Mouse (Mus musculus) erythroblast, embryonic 14.5 days (primary cell): ENCODE results near the gene Tceanc2. TPM values are rescaled to one million over a fixed set of nuclear protein-coding genes. Genes with fewer than 3 reads are reported as not detected.
A peak's percentile ranks its signal among the peaks of the same experiment; 100 is the strongest.

Experiments
- H3K27me3 ChIP-seq: 2 replicates; pipeline ENCODE4 v1.6.1; 2012; ENCODE audit warnings: inconsistent platforms; ENCODE audit not compliant: control insufficient read depth
- H3K36me3 ChIP-seq: 2 replicates; pipeline ENCODE4 v1.6.1; 2012; ENCODE audit warnings: mild to moderate bottlenecking, inconsistent platforms; ENCODE audit not compliant: control insufficient read depth
- H3K4me1 ChIP-seq: 2 replicates; pipeline ENCODE4 v1.6.1; 2012; ENCODE audit warnings: inconsistent platforms; ENCODE audit not compliant: control insufficient read depth
- H3K4me3 ChIP-seq: replicated peaks from 2 replicates; pipeline ENCODE3; 2012; ENCODE audit warnings: moderate library complexity, mild to moderate bottlenecking, inconsistent platforms
- H3K9me3 ChIP-seq: 2 replicates; pipeline ENCODE4 v1.6.1; 2012; ENCODE audit warnings: low read length, inconsistent platforms, mixed read lengths; ENCODE audit not compliant: control insufficient read depth
- GATA1 ChIP-seq: IDR thresholded peaks from 2 replicates; pipeline ENCODE4 v1.6.1; 2012; ENCODE audit warnings: low read length, inconsistent platforms, mixed read lengths
- TAL1 ChIP-seq: IDR thresholded peaks from 3 replicates; pipeline ENCODE4 v1.6.1; 2012; ENCODE audit warnings: low read length, inconsistent platforms, mixed read lengths
- polyA plus RNA-seq: library from polyadenylated mRNA; stranded (reverse); fragments of >175 nt; gene quantifications from 2 replicates; pipeline ENCODE4 v1.2.3, GENCODE M21; 2012

Tceanc2 gene
- 2.8 and 3.1 TPM in 2 replicates for polyA plus RNA-seq

DNA sequence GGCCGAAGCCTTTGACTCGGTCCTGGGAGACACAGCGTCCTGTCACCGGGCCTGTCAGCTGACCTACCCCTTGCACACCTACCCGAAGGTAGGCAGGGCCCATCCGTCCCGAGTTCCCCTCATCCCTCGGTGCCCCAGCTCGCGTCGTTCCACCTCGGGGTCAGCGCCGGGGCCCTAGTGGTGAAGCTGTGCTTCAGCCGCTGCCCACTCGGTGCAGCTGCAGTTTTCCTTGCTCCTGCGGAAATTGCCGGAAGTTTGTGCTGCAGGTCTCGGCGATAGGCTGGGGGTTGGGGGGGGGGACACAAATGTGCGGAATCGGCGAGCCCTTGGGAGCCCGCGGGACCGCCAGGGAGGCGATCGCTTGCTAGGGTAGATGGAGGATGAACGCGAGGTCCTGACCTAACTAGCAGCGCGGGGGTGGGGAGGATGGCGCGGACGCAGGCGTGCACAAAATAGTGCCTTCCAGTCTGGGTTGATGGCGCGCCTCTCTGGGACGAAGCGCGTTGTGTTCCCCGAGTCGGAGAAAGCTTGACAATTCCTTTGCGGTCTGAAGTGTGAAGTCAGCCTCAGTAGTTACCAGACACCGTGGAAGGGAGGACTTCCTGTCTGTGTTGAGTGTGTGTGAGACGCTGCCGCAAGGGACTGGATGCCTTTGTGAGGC is at the start of gene Tceanc2:
Gene Tceanc2 (minus strand): TSS at position 287 of the 661 bp plus-strand sequence.
- Histone ChIP-seq H3K4me1 (peaks cover 62% of the 10 kb centered on the region), H3K4me3 (peak within 1 kb of the TSS; percentile 79), H3K36me3 (peaks cover 33% of the 10 kb centered on the region), H3K27me3 (no peaks in the 10 kb centered on the region), H3K9me3 (no peaks in the 10 kb centered on the region)
- TF ChIP-seq TAL1, result no peak
- TF ChIP-seq GATA1, result no peak

- Histone ChIP-seq H3K36me3 (peaks cover under 1% of the 10 kb centered on the region), H3K4me1 (peaks cover 24% of the 10 kb centered on the region), H3K4me3 (no peak overlapping the region), H3K27me3 (no peaks in the 10 kb centered on the region), H3K9me3 (no peaks in the 10 kb centered on the region)
- TF ChIP-seq TAL1 (no peak), GATA1 (no peak)
These were observed 47.4 kb upstream of the Tceanc2 start for GRCm38 (mm10) chr4:107226313-107226712.

- Histone ChIP-seq H3K36me3 (peaks cover 2% of the 10 kb centered on the region; the same call in 1 of the 2 replicates), H3K9me3 (no peaks in the 10 kb centered on the region), H3K27me3 (no peaks in the 10 kb centered on the region), H3K4me3 (no peak overlapping the region), H3K4me1 (peaks cover 39% of the 10 kb centered on the region)
- TF ChIP-seq TAL1 (no peak), GATA1 (no peak)
These were observed 44.6 kb upstream of the Tceanc2 start for GRCm38 (mm10) chr4:107223225-107224204.

DNA sequence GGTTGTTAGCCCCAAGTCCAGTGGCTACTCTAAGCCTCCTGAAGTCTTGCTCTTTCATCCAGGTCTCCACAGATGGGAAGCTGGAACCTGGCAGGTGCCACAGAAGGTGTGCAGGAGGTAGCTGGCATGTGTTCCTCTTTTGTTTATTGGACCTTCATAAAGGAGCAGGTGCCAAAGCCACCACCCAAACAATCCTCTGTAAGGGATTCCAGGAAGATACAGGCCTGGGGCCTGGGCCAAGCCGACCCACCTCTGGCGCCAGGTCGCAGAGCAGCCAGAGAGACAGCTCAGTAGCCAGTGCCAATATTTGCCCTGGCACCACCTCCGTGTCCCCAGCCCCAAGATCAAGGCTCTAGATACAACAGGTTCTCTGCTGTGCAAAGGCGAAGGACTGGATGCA is 42.6 kb upstream of the Tceanc2 start:
- H3K4me1 ChIP-seq, result peaks cover 59% of the 10 kb centered on the region
- H3K36me3 ChIP-seq, result peaks cover 3% of the 10 kb centered on the region; the same call in 1 of the 2 replicates
- TF ChIP-seq GATA1 (no peak), TAL1 (no peak)
- H3K27me3 ChIP-seq, result no peaks in the 10 kb centered on the region
- H3K9me3 ChIP-seq, result no peaks in the 10 kb centered on the region
- H3K4me3 ChIP-seq, result no peak overlapping the region

DNA sequence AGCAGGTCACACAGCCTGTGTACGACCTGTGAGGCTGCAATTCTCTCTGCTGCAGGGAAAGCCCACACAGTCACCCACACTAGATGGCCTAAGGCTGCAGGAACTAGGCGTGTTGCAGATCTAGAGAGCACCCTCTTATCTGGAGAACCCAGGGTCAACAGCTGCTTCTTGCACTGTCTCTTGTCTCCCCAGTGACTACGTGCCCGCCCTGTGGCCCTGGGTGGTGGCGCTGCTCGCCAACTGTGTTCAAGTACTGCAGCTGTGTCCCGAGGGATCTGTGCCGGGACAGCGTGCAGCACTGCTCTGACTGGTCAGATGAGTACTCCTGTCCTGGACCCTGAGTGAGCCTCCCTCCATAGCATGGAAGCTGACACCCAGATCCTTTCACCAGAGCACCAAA is 38.7 kb upstream of the Tceanc2 start:
- Histone ChIP-seq H3K4me1 (peaks cover 54% of the 10 kb centered on the region), H3K27me3 (no peaks in the 10 kb centered on the region), H3K4me3 (peak overlapping the region; percentile 48), H3K9me3 (no peaks in the 10 kb centered on the region), H3K36me3 (peaks cover 7% of the 10 kb centered on the region; the same call in 1 of the 2 replicates)
- peak; percentile 60 for TF ChIP-seq GATA1
- TF ChIP-seq TAL1, result peak; percentile 87

- H3K36me3 ChIP-seq, result peaks cover 15% of the 10 kb centered on the region
- no peak for TF ChIP-seq GATA1
- TF ChIP-seq TAL1, result no peak
- H3K27me3 ChIP-seq, result no peaks in the 10 kb centered on the region
- H3K4me3 ChIP-seq, result no peak overlapping the region
- no peaks in the 10 kb centered on the region for H3K9me3 ChIP-seq
- peaks cover 45% of the 10 kb centered on the region for H3K4me1 ChIP-seq
These were observed 34.5 kb upstream of the Tceanc2 start for GRCm38 (mm10) chr4:107213279-107214011.

DNA sequence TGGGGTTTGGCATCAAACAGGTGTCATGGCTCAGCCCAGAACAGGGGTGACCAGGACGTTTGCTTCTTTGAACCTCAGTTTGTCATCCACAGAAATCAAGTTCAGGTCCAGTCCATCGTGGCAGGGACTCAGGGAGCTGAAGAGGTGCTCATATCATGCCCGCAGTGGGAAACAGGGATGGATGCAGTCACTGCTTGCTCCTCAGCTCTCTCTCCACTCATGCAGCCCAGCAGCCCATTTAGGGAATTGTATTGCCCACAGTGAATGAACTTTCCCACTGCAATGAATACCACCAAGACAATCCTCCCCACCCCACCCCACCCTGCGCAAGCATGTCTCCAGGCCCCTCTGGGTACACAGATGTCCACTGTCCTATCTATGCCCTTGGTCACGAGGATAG is 33.0 kb upstream of the Tceanc2 start:
- Histone ChIP-seq H3K9me3 (no peaks in the 10 kb centered on the region), H3K4me1 (peaks cover 30% of the 10 kb centered on the region), H3K4me3 (no peak overlapping the region), H3K27me3 (no peaks in the 10 kb centered on the region), H3K36me3 (peaks cover 26% of the 10 kb centered on the region)
- no peak for TF ChIP-seq GATA1
- no peak for TF ChIP-seq TAL1

- TF ChIP-seq TAL1, result no peak
- TF ChIP-seq GATA1, result no peak
- Histone ChIP-seq H3K4me1 (peaks cover 25% of the 10 kb centered on the region), H3K4me3 (no peak overlapping the region), H3K36me3 (peaks cover 31% of the 10 kb centered on the region), H3K27me3 (no peaks in the 10 kb centered on the region), H3K9me3 (no peaks in the 10 kb centered on the region)
These were observed 32.5 kb upstream of the Tceanc2 start for GRCm38 (mm10) chr4:107211465-107211864.
